Mouse (Mus musculus) MEL (cell line): ENCODE measurements around the gene Krt1.

Experiments used
- BHLHE40 ChIP-seq: IDR thresholded peaks from 2 replicates; pipeline ENCODE4 v1.6.1; 2012; ENCODE audit warnings: low read depth, mild to moderate bottlenecking, inconsistent platforms, low read length, improper control_type of control experiment, borderline replicate concordance
- POLR2A ChIP-seq, 2 experiments: IDR thresholded peaks; 2 replicates each; pipeline ENCODE4 v1.6.1; 2011 to 2012; ENCODE audit warnings: low read length in 2 of 2, mild to moderate bottlenecking in 2 of 2, control low read depth in 1 of 2, improper control_type of control experiment in 1 of 2, low read depth in 1 of 2, moderate library complexity in 1 of 2; ENCODE audit not compliant: control insufficient read depth in 1 of 2, insufficient read depth in 1 of 2, poor library complexity in 1 of 2

GRCm38 (mm10) chr15:101852571-101852970 lies 2.0 kb upstream of the Krt1 start:
- no peak for TF ChIP-seq POLR2A (IDR thresholded peaks at IDR 0.05; ENCODE audit: control insufficient read depth in 1 of 2, insufficient read depth in 1 of 2, low read depth in 1 of 2, low read length in 2 of 2, poor library complexity in 1 of 2)
- TF ChIP-seq BHLHE40, result no peak
